Mouse (Mus musculus): ENCODE results near the gene Cngb1. TPM values are rescaled to one million over a fixed set of nuclear protein-coding genes. Genes with fewer than 3 reads are reported as not detected.
"Not testable (repeated sequence)": the region's sequence is repeated elsewhere in the genome, so short reads cannot be mapped to it uniquely, and the experiment has no call there.

Gene Cngb1
- polyA plus RNA-seq, 1 experiment from 2014 or later = 0.59 TPM

DNA sequence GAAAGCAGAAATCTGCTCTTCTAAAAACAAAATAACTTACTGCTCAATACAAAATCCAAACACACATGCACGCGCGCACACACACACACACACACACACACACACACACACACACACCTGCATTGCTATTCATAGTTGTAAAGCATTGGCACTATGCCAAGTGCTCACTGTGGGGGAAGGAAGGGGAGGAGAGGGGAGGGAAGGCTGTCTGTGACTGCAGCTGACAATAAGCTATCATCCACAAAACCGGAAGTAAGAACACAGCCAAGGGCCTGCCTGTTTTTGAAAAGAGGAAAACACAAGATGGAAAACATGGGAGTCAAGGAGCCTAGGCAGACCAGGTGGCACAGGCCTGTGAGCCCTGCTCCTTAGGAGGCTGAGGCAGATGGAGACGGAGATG lies 61.2 kb downstream of the Cngb1 start:
- H3K9me3 ChIP-seq (ENCODE audit: control insufficient read depth, low read length) = no peaks in the 10 kb centered on the region
- no peaks in the 10 kb centered on the region for H3K27me3 ChIP-seq (ENCODE audit: control insufficient read depth, insufficient read depth, low read length)
- ATAC-seq (ENCODE audit: low FRiP score, low TSS enrichment) (no peak), DNase-seq (peak; percentile 84)
- peak overlapping the region; percentile 94 for H3K27ac ChIP-seq (replicated peaks; ENCODE audit: low read depth, low read length)
- H3K4me1 ChIP-seq (ENCODE audit: control insufficient read depth, insufficient read depth, low read length) = peaks cover 35% of the 10 kb centered on the region
- H3K36me3 ChIP-seq (ENCODE audit: control insufficient read depth, insufficient read depth, low read length) = no peaks in the 10 kb centered on the region
- 51% methylated on average over 5 of the region's 5 CpGs for WGBS
- no peak overlapping the region for H3K4me3 ChIP-seq (replicated peaks; ENCODE audit: low read depth, low read length)
- H3K9ac ChIP-seq (replicated peaks; ENCODE audit: low read length) = peak overlapping the region; percentile 21; the same call in 1 of the 2 replicates
- no peak overlapping the region for H3K4me2 ChIP-seq (ENCODE audit: low read length)

DNA sequence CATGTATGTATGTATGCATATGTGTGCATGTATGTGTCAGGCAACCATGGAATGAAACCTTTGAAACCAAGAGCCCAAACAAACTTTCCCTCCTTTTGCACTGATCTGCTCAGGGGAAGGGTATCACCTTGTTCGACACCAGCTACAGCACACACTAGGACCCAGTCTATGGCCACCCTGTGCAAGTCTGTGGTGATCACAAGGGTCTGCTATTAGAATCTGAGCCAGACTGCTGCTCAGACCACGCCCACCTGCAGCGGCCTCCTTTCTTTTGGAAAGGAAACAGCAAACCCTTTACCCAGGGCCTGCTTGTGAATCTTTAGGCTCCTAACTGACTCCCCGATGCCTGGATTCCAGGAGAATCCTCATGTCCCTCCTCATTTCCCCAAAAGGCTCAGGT lies 62.5 kb downstream of the Cngb1 start:
- Histone ChIP-seq H3K27me3 (ENCODE audit: control insufficient read depth, insufficient read depth, low read length) (no peaks in the 10 kb centered on the region), H3K9ac (replicated peaks; ENCODE audit: low read length) (no peak overlapping the region), H3K4me2 (ENCODE audit: low read length) (peak overlapping the region; percentile 27), H3K4me3 (replicated peaks; ENCODE audit: low read depth, low read length) (no peak overlapping the region), H3K4me1 (ENCODE audit: control insufficient read depth, insufficient read depth, low read length) (peaks cover 35% of the 10 kb centered on the region), H3K27ac (replicated peaks; ENCODE audit: low read depth, low read length) (peak overlapping the region; percentile 94), H3K9me3 (ENCODE audit: control insufficient read depth, low read length) (no peaks in the 10 kb centered on the region), H3K36me3 (ENCODE audit: control insufficient read depth, insufficient read depth, low read length) (no peaks in the 10 kb centered on the region)
- WGBS = 57% methylated on average over 4 of the region's 4 CpGs
- peak; percentile 39 for DNase-seq
- no peak for ATAC-seq (ENCODE audit: low FRiP score, low TSS enrichment)

DNA sequence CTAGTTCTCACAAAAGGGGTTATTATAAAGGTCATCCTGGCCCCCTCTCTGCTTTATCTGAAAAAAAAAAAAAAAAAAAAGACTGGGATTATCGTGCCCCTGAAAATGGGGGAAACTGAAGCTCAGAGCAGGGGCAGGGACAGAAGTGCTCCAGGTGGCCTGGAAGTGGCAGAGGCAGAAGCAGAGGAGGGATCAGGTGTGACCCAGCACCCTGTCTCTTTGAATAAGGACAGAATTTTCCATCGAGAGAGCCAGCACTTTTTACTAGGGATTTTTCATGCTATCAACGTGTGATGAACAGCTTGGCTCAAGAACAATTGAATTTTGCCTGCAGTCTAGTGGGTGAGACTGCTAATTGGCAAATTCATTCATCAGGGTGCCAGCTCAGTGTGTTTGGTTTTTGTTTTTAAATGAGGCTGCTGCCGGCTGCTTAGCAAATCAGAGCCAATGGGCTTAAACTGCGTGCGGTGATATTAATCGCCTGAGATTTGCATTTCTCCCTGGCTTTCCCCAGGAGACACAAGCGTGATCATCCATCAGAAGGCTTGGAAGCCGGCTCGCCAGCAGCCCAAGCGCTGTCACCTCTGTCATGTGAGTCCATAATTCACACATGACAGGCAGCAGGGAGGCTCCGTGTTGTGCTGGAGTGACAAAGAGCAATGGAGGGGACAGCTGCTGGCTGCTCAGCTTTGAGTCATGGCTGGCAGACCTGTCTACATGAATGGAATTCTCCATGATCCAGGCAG lies 63.4 kb downstream of the Cngb1 start:
- peak overlapping the region; percentile 94 for H3K27ac ChIP-seq (replicated peaks; ENCODE audit: low read depth, low read length)
- whole genome bisulfite sequencing = 4% methylated on average over 12 of the region's 12 CpGs

GRCm38 (mm10) chr8:95242099-95242825 lies 64.1 kb downstream of the Cngb1 start:
- Histone ChIP-seq H3K4me2 (ENCODE audit: low read length) (no peak overlapping the region), H3K36me3 (ENCODE audit: control insufficient read depth, insufficient read depth, low read length) (no peaks in the 10 kb centered on the region), H3K4me1 (ENCODE audit: control insufficient read depth, insufficient read depth, low read length) (peaks cover 35% of the 10 kb centered on the region), H3K27ac (replicated peaks; ENCODE audit: low read depth, low read length) (peak overlapping the region; percentile 94), H3K4me3 (replicated peaks; ENCODE audit: low read depth, low read length) (no peak overlapping the region), H3K9ac (replicated peaks; ENCODE audit: low read length) (no peak overlapping the region), H3K27me3 (ENCODE audit: control insufficient read depth, insufficient read depth, low read length) (no peaks in the 10 kb centered on the region), H3K9me3 (ENCODE audit: control insufficient read depth, low read length) (no peaks in the 10 kb centered on the region)
- DNase-seq = peak; percentile 11
- 86% methylated on average over 26 of the region's 26 CpGs for WGBS
- ATAC-seq (ENCODE audit: low FRiP score, low TSS enrichment) = peak; percentile 10; the same call in 1 of the 2 replicates

More for the DNA sequence above, 63.4 kb downstream of the Cngb1 start:
- H3K4me1 ChIP-seq (ENCODE audit: control insufficient read depth, insufficient read depth, low read length) = peaks cover 35% of the 10 kb centered on the region
- DNase-seq = peak; percentile 86
- ATAC-seq (ENCODE audit: low FRiP score, low TSS enrichment) = peak; percentile 74
- H3K9ac ChIP-seq (replicated peaks; ENCODE audit: low read length) = peak overlapping the region; percentile 27
- no peaks in the 10 kb centered on the region for H3K9me3 ChIP-seq (ENCODE audit: control insufficient read depth, low read length)
- H3K4me2 ChIP-seq (ENCODE audit: low read length) = peak overlapping the region; percentile 27
- no peaks in the 10 kb centered on the region for H3K36me3 ChIP-seq (ENCODE audit: control insufficient read depth, insufficient read depth, low read length)
- no peak overlapping the region for H3K4me3 ChIP-seq (replicated peaks; ENCODE audit: low read depth, low read length)
- H3K27me3 ChIP-seq (ENCODE audit: control insufficient read depth, insufficient read depth, low read length) = no peaks in the 10 kb centered on the region

GRCm38 (mm10) chr8:95235683-95236082 lies 70.7 kb downstream of the Cngb1 start:
- H3K9ac ChIP-seq (replicated peaks; ENCODE audit: low read length) = no peak overlapping the region
- no peaks in the 10 kb centered on the region for H3K4me1 ChIP-seq (ENCODE audit: control insufficient read depth, insufficient read depth, low read length)
- 0% methylated on average over 3 of the region's 3 CpGs for WGBS
- no peaks in the 10 kb centered on the region for H3K27me3 ChIP-seq (ENCODE audit: control insufficient read depth, insufficient read depth, low read length)
- no peak overlapping the region for H3K4me3 ChIP-seq (replicated peaks; ENCODE audit: low read depth, low read length)
- no peaks in the 10 kb centered on the region for H3K36me3 ChIP-seq (ENCODE audit: control insufficient read depth, insufficient read depth, low read length)
- DNase-seq (peak; percentile 84), ATAC-seq (ENCODE audit: low FRiP score, low TSS enrichment) (peak; percentile 48; the same call in 1 of the 2 replicates)
- H3K27ac ChIP-seq (replicated peaks; ENCODE audit: low read depth, low read length) = no peak overlapping the region
- no peak overlapping the region for H3K4me2 ChIP-seq (ENCODE audit: low read length)
- no peaks in the 10 kb centered on the region for H3K9me3 ChIP-seq (ENCODE audit: control insufficient read depth, low read length)

- H3K27ac ChIP-seq (replicated peaks; ENCODE audit: low read depth, low read length); DNase-seq; H3K4me2 ChIP-seq (ENCODE audit: low read length); H3K27me3 ChIP-seq (ENCODE audit: control insufficient read depth, insufficient read depth, low read length); ATAC-seq (ENCODE audit: low FRiP score, low TSS enrichment); H3K9ac ChIP-seq (replicated peaks; ENCODE audit: low read length); H3K36me3 ChIP-seq (ENCODE audit: control insufficient read depth, insufficient read depth, low read length); H3K4me3 ChIP-seq (replicated peaks; ENCODE audit: low read depth, low read length); H3K4me1 ChIP-seq (ENCODE audit: control insufficient read depth, insufficient read depth, low read length); H3K9me3 ChIP-seq (ENCODE audit: control insufficient read depth, low read length): not testable (repeated sequence)
- WGBS = 96% methylated on average over 9 of the region's 9 CpGs
Measured at GRCm38 (mm10) chr8:95230086-95230485, 76.3 kb downstream of the Cngb1 start.

GRCm38 (mm10) chr8:95227151-95227468 lies 79.3 kb downstream of the Cngb1 start:
- H3K27ac ChIP-seq (replicated peaks; ENCODE audit: low read depth, low read length) = no peak overlapping the region
- H3K9ac ChIP-seq (replicated peaks; ENCODE audit: low read length) = no peak overlapping the region
- no peaks in the 10 kb centered on the region for H3K9me3 ChIP-seq (ENCODE audit: control insufficient read depth, low read length)
- no peak overlapping the region for H3K4me2 ChIP-seq (ENCODE audit: low read length)
- H3K27me3 ChIP-seq (ENCODE audit: control insufficient read depth, insufficient read depth, low read length) = no peaks in the 10 kb centered on the region
- WGBS = 51% methylated on average over 2 of the region's 2 CpGs
- DNase-seq (no peak), ATAC-seq (ENCODE audit: low FRiP score, low TSS enrichment) (no peak)
- no peaks in the 10 kb centered on the region for H3K36me3 ChIP-seq (ENCODE audit: control insufficient read depth, insufficient read depth, low read length)
- H3K4me1 ChIP-seq (ENCODE audit: control insufficient read depth, insufficient read depth, low read length) = no peaks in the 10 kb centered on the region
- H3K4me3 ChIP-seq (replicated peaks; ENCODE audit: low read depth, low read length) = no peak overlapping the region

DNA sequence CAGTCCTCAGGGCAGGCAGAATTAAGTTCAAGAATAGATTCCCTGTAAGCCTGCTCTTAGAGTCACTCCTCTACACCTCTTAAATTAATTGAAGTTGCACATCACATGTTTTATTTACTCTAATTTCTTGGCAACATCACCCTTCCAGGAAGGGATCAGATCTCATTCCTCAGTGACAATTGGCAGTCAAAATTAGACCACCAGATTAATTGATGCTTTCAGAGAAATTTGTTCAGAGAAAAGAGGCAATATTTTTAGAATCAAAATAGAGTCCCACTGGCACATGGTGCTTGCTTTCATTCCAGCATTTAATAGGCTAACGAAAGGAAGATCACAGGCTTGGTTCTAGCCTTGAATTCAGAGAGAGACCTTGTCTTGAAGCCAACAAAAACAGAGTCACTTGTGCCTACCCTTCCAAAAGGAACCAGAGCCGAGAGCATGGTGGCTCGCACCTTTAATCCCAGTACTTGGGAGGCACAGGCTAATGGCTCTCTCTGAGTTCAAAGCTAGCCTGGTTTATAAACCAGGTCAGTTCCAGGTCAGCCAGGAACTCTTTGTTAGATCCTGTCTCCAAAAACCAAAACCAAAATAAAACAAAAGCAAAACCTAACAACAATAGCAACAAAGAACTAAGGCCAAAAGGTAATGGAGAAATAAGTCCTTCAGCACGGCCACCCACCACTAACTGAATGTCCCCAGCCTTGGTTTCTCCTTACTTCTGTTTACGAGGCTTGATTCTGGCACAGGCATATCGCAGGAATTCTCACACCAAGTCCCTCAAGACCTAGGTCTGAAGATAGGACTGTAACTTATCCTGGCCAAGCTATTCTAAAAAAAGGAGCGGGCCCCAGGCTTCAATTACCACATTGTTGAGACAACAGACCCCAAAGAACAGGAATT lies 79.9 kb downstream of the Cngb1 start:
- WGBS = 78% methylated on average over 7 of the region's 7 CpGs
- DNase-seq = no peak
- no peaks in the 10 kb centered on the region for H3K36me3 ChIP-seq (ENCODE audit: control insufficient read depth, insufficient read depth, low read length)

More for the DNA sequence above, 79.9 kb downstream of the Cngb1 start:
- Histone ChIP-seq H3K4me3 (replicated peaks; ENCODE audit: low read depth, low read length) (no peak overlapping the region), H3K27me3 (ENCODE audit: control insufficient read depth, insufficient read depth, low read length) (no peaks in the 10 kb centered on the region), H3K4me1 (ENCODE audit: control insufficient read depth, insufficient read depth, low read length) (no peaks in the 10 kb centered on the region), H3K4me2 (ENCODE audit: low read length) (no peak overlapping the region), H3K9me3 (ENCODE audit: control insufficient read depth, low read length) (no peaks in the 10 kb centered on the region), H3K27ac (replicated peaks; ENCODE audit: low read depth, low read length) (no peak overlapping the region), H3K9ac (replicated peaks; ENCODE audit: low read length) (no peak overlapping the region)
- no peak for ATAC-seq (ENCODE audit: low FRiP score, low TSS enrichment)

Measured in midbrain, embryonic 14.5 days (tissue).